Mouse (Mus musculus) kidney, adult 2 months (tissue): ENCODE data around the gene Immp1l. TPM values are rescaled to one million over a fixed set of nuclear protein-coding genes. Genes with fewer than 3 reads are reported as not detected.

ENCODE experiments used
- DNase-seq: peaks from one replicate; pipeline ENCODE4 v3.0.0; 2021
- H3K27ac ChIP-seq: fragments of 200-500 bp; 2 replicates; pipeline ENCODE4 v1.5.1; 2012; ENCODE audit warnings: low read depth, low read length, control low read depth, inconsistent platforms; ENCODE audit not compliant: insufficient read depth
- H3K27me3 ChIP-seq: fragments of 200-500 bp; replicated peaks from 2 replicates; pipeline ENCODE4 v1.6.1; 2012; ENCODE audit warnings: mild to moderate bottlenecking, moderate library complexity, low read length, inconsistent platforms; ENCODE audit not compliant: control insufficient read depth, insufficient read depth
- H3K36me3 ChIP-seq: fragments of 200-500 bp; 2 replicates; pipeline ENCODE4 v1.6.1; 2012; ENCODE audit warnings: mild to moderate bottlenecking, moderate library complexity, low read length, inconsistent platforms; ENCODE audit not compliant: control insufficient read depth, insufficient read depth
- H3K4me1 ChIP-seq: fragments of 200-500 bp; 2 replicates; pipeline ENCODE4 v1.6.1; 2011; ENCODE audit warnings: low read length; ENCODE audit not compliant: control insufficient read depth, insufficient read depth
- H3K4me3 ChIP-seq: fragments of 200-500 bp; 2 replicates; pipeline ENCODE4 v1.5.1; 2011; ENCODE audit warnings: mild to moderate bottlenecking, low read depth, low read length, control low read depth; ENCODE audit not compliant: insufficient read depth
- CTCF ChIP-seq: fragments of 200-500 bp; conservative IDR thresholded peaks from 2 replicates; pipeline ENCODE4 v1.5.1; 2011; ENCODE audit warnings: low read depth, mild to moderate bottlenecking, control low read depth, low read length, moderate library complexity, mixed read lengths; ENCODE audit not compliant: insufficient read depth, insufficient read length
- POLR2A ChIP-seq: fragments of 200-500 bp; IDR thresholded peaks from one replicate; pipeline ENCODE4 v1.6.1; 2011; ENCODE audit warnings: low read depth, low read length, control low read depth
- WGBS: fragments of 180-500 bp; shearing (Covaris S2); methylation state at CpG from one replicate; pipeline ENCODE4 v1.1.7; 2018; 5-methylcytosine and 5-hydroxymethylcytosine counted together
- polyA plus RNA-seq: library from polyadenylated mRNA; depleted of rRNA; stranded (reverse); fragments of >200 nt; gene quantifications from 2 replicates; pipeline ENCODE4 v1.2.3, GENCODE M21; 2012

Gene Immp1l
- polyA plus RNA-seq, 1 experiment = 25.6 TPM

GRCm38 (mm10) chr2:105913655-105914366 lies 9.4 kb downstream of the Immp1l start:
- no peaks in the 10 kb centered on the region for H3K27me3 ChIP-seq
- 89% methylated on average over 6 of the region's 6 CpGs for WGBS
- H3K36me3 ChIP-seq = no peaks in the 10 kb centered on the region
- no peaks in the 10 kb centered on the region for H3K4me1 ChIP-seq
- no peak for DNase-seq
- H3K27ac ChIP-seq = no peak overlapping the region
- TF ChIP-seq POLR2A = no peak
- TF ChIP-seq CTCF = no peak
- H3K4me3 ChIP-seq = no peak overlapping the region

DNA sequence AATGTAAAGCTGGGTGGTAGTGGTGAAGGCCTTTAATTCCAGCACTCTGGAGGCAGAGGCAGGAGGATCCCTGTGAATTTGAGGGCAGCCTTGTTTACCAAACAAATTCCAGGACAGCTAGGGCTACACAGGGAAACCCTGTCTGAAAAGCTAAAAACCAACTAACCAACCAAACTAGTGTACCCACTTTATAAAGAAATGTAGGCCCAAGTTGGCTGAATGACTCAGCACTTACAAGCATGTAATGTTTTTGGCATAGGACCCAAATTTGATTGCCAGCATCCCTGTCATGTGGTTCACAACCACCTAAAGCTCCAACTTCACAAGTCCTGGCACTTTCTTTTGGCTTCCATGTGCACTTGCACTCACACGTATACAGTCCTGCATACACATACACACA lies 12.2 kb downstream of the Immp1l start:
- H3K4me3 ChIP-seq = no peak overlapping the region
- TF ChIP-seq POLR2A = no peak
- no peak for TF ChIP-seq CTCF
- no peaks in the 10 kb centered on the region for H3K36me3 ChIP-seq
- no peak overlapping the region for H3K27ac ChIP-seq
- H3K27me3 ChIP-seq = no peaks in the 10 kb centered on the region
- 96% methylated on average over 1 of the region's 1 CpGs for WGBS
- peak; percentile 29 for DNase-seq
- no peaks in the 10 kb centered on the region for H3K4me1 ChIP-seq

GRCm38 (mm10) chr2:105917623-105918346 lies 13.3 kb downstream of the Immp1l start:
- Histone ChIP-seq H3K4me3 (no peak overlapping the region), H3K4me1 (no peaks in the 10 kb centered on the region), H3K27ac (no peak overlapping the region), H3K36me3 (no peaks in the 10 kb centered on the region), H3K27me3 (no peaks in the 10 kb centered on the region)
- no peak for DNase-seq
- TF ChIP-seq CTCF (no peak), POLR2A (no peak)
- WGBS = 89% methylated on average over 5 of the region's 5 CpGs

GRCm38 (mm10) chr2:105950131-105950530 lies 45.7 kb downstream of the Immp1l start:
- no peak overlapping the region for H3K27ac ChIP-seq
- WGBS = 96% methylated on average over 2 of the region's 2 CpGs
- no peaks in the 10 kb centered on the region for H3K27me3 ChIP-seq
- H3K4me3 ChIP-seq = no peak overlapping the region
- no peaks in the 10 kb centered on the region for H3K36me3 ChIP-seq
- no peaks in the 10 kb centered on the region for H3K4me1 ChIP-seq
- DNase-seq = no peak
- TF ChIP-seq CTCF (no peak), POLR2A (no peak)

DNA sequence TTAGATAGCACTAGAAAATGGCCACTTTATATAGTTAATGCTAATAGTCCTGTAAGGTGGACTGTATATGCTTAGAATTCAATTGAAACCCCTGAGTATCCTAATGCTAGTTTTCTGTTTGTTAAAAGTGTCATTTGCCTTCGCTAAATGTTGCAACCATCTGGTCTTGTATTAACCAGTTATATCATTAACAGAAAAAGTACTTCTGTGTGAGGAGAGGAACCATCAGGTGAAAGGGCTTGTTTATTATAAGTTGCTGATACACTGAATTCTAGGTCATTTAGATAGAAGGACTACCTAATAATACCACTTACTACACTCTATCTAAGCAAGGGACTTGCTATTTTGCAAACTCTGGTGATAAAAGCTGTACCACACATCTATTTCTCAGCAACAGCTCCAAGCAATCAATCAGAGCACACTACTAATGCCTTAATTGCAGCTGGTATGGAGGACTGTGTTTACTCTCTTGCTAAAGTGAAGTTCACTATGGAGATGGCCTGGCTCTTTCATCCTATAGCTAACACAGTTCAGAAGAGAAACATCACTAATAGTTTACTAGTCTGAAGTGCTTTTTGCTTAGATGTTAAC lies 47.0 kb downstream of the Immp1l start:
- no peaks in the 10 kb centered on the region for H3K36me3 ChIP-seq
- no peak for TF ChIP-seq POLR2A
- TF ChIP-seq CTCF = no peak
- WGBS = 53% methylated on average over 1 of the region's 1 CpGs
- no peaks in the 10 kb centered on the region for H3K27me3 ChIP-seq
- no peak overlapping the region for H3K4me3 ChIP-seq
- H3K27ac ChIP-seq = no peak overlapping the region
- no peaks in the 10 kb centered on the region for H3K4me1 ChIP-seq
- peak; percentile 20 for DNase-seq

DNA sequence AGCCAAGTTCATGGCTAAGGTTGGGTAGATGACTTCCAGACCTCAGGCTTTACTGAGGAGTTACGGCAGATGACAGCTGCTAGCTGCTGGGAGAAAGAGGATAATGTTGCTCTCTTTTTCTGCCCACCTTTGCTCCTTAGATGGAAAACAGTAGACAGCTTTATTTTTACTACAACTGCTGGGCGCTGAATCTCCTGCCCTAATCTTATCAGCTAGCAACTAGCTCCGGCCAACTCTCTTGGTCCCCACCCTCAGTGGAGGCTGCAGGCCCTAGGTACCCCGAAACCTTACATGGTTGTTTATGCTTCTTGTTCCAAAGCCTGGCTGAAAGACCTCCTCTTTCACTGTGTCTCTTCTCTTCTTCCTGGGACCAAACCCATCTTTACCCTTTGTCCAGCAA lies 49.4 kb downstream of the Immp1l start:
- no peaks in the 10 kb centered on the region for H3K36me3 ChIP-seq
- 88% methylated on average over 4 of the region's 4 CpGs for WGBS
- no peak for DNase-seq
- no peak for TF ChIP-seq CTCF
- TF ChIP-seq POLR2A = no peak
- H3K4me3 ChIP-seq = no peak overlapping the region
- H3K27me3 ChIP-seq = no peaks in the 10 kb centered on the region
- no peaks in the 10 kb centered on the region for H3K4me1 ChIP-seq
- H3K27ac ChIP-seq = no peak overlapping the region

DNA sequence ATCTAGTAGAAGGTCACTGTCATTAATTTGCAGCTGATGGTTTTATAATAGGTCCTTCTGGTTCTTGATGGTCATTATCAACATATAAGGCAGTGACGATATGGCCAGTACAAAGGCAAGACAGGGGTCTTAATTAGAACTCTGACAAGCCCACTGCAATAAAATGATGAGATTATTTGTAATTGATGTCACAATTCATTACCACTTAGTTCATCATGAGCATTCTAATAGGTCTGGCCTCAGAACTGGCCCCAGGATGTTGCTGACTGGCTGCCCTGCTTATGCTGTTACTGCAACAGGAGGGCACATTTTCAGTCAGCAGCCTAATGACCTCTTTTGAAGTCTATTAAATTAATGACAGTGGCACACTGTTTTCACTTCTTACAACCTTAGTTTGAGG lies 59.0 kb downstream of the Immp1l start:
- 93% methylated on average over 1 of the region's 1 CpGs for WGBS
- no peaks in the 10 kb centered on the region for H3K27me3 ChIP-seq
- no peak for DNase-seq
- H3K36me3 ChIP-seq = no peaks in the 10 kb centered on the region; the same call in 1 of the 2 replicates
- no peak overlapping the region for H3K27ac ChIP-seq
- H3K4me3 ChIP-seq = no peak overlapping the region
- H3K4me1 ChIP-seq = no peaks in the 10 kb centered on the region
- TF ChIP-seq POLR2A = no peak
- no peak for TF ChIP-seq CTCF
